Mouse (Mus musculus) erythroblast, embryonic 14.5 days (primary cell): Measurements from ENCODE around the gene Eva1b. TPM values are rescaled to one million over a fixed set of nuclear protein-coding genes. Genes with fewer than 3 reads are reported as not detected.

ENCODE experiments used
- H3K27me3 ChIP-seq: 2 replicates; pipeline ENCODE4 v1.6.1; 2012; ENCODE audit warnings: inconsistent platforms; ENCODE audit not compliant: control insufficient read depth
- H3K36me3 ChIP-seq: 2 replicates; pipeline ENCODE4 v1.6.1; 2012; ENCODE audit warnings: mild to moderate bottlenecking, inconsistent platforms; ENCODE audit not compliant: control insufficient read depth
- H3K4me1 ChIP-seq: 2 replicates; pipeline ENCODE4 v1.6.1; 2012; ENCODE audit warnings: inconsistent platforms; ENCODE audit not compliant: control insufficient read depth
- H3K4me3 ChIP-seq: replicated peaks from 2 replicates; pipeline ENCODE3; 2012; ENCODE audit warnings: moderate library complexity, mild to moderate bottlenecking, inconsistent platforms
- H3K9me3 ChIP-seq: 2 replicates; pipeline ENCODE4 v1.6.1; 2012; ENCODE audit warnings: low read length, inconsistent platforms, mixed read lengths; ENCODE audit not compliant: control insufficient read depth
- GATA1 ChIP-seq: IDR thresholded peaks from 2 replicates; pipeline ENCODE4 v1.6.1; 2012; ENCODE audit warnings: low read length, inconsistent platforms, mixed read lengths
- TAL1 ChIP-seq: IDR thresholded peaks from 3 replicates; pipeline ENCODE4 v1.6.1; 2012; ENCODE audit warnings: low read length, inconsistent platforms, mixed read lengths
- polyA plus RNA-seq: library from polyadenylated mRNA; stranded (reverse); fragments of >175 nt; gene quantifications from 2 replicates; pipeline ENCODE4 v1.2.3, GENCODE M21; 2012

The Eva1b gene
- polyA plus RNA-seq, 1 experiment = 0.22 TPM

DNA sequence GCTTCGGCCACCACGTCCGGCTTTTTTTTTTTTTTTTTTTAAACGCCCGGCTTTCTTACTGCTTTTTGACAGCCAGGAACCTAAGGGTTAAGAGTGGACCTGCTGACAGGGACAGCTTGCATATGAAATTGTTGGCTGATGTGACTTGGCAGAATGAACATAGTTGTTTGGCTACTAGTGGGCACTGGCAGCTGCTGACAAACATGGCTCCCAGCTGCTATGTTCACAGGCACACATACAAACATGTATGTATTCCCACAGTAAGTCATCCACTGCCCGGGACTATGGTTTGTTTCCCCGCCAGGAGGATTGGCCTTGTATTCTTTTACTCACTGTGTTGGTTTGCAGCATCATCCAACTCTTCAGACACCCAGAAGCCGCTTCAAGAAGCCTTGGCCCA lies 30.4 kb upstream of the Eva1b start:
- Histone ChIP-seq H3K9me3 (no peaks in the 10 kb centered on the region), H3K4me1 (peaks cover 8% of the 10 kb centered on the region), H3K36me3 (peaks cover 20% of the 10 kb centered on the region), H3K4me3 (no peak overlapping the region), H3K27me3 (no peaks in the 10 kb centered on the region)
- TF ChIP-seq TAL1 (no peak), GATA1 (no peak)

DNA sequence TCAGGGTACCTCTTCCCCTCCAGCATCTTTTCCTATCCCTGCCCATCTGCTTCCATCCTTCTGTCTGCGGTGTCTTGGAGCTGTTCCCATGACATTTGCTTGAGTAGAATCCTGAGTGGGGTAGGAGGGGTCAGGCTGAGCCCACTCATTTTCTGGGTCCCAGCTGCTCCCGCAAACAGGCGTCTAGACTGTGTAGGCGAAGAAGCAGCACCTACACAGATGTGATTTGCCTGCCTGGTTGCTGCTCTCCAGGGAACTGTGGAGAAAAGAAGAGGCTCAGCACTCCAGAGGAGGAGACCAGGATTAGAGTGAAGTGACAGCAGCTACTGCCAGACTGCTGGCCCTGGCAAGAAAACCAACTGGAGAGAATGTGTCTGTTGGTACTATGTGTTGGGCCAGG lies 28.9 kb upstream of the Eva1b start:
- Histone ChIP-seq H3K4me3 (no peak overlapping the region), H3K9me3 (no peaks in the 10 kb centered on the region), H3K27me3 (no peaks in the 10 kb centered on the region), H3K36me3 (peaks cover 23% of the 10 kb centered on the region), H3K4me1 (peaks cover 5% of the 10 kb centered on the region)
- TF ChIP-seq TAL1 = no peak

DNA sequence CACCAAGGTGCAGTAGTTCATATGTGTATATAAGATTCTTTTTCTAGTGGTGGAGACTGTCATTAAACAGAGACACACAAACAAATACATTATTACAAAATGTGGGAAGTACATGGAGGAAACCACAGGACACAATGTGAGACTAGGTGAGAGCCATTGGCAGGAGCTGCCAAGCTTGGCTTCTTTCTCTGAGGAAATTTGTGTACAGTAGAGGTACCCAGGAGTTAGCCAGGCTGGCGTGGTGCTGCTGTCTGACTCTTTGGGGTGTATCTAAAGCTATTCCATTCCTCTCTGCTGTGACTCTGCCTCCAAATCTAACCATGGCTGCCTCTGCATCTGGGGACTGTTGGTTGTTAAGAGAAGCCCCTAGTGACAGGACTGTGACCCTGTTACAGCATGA lies 28.5 kb upstream of the Eva1b start:
- Histone ChIP-seq H3K27me3 (no peaks in the 10 kb centered on the region), H3K36me3 (peaks cover 26% of the 10 kb centered on the region), H3K4me1 (peaks cover 2% of the 10 kb centered on the region; the same call in 1 of the 2 replicates), H3K9me3 (no peaks in the 10 kb centered on the region), H3K4me3 (no peak overlapping the region)
- no peak for TF ChIP-seq TAL1
- TF ChIP-seq GATA1 = no peak

DNA sequence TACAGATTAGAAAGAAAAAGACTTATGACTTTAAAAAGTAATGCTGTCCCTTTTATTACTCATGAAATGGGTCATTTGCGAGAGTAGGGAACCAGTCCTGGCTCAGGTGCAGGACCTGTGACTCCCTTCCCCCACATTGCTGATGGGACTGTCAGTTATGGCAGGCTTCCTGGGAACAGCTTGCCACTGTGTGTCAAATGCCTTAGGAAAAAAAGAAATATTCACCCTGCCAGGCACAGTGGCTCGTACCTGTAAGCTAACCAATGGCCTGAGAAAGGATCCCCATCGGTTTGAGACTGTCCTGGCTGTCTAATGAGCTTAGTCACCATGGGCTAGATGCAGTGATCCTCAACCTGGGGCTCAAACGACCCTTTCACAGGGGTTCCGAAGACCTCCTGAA lies 27.5 kb upstream of the Eva1b start:
- Histone ChIP-seq H3K36me3 (peaks cover 34% of the 10 kb centered on the region), H3K4me1 (no peaks in the 10 kb centered on the region; the same call in 1 of the 2 replicates), H3K27me3 (no peaks in the 10 kb centered on the region), H3K4me3 (no peak overlapping the region), H3K9me3 (no peaks in the 10 kb centered on the region)
- TF ChIP-seq TAL1 = no peak
- TF ChIP-seq GATA1 = no peak

DNA sequence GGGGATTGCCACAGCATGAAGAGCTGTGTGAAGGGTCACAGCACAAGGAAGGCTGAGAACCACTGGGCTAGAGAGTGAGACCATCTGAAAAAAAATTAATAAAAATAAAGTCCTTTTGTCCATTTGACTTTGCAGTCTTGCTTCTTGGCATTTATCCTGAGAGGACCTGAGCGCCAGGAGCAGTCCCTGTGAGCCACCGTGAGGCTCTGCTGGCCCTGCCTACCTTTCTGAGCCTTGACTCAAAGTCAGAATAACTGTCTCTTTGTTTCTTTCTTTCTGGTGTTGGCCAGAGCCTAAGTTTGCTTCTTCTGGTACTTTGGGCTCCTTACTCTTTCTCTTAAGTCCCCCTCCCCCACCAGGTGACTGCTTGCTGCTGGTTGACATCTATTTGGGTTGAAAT lies 27.0 kb upstream of the Eva1b start:
- no peaks in the 10 kb centered on the region for H3K27me3 ChIP-seq
- H3K9me3 ChIP-seq = no peaks in the 10 kb centered on the region
- no peak overlapping the region for H3K4me3 ChIP-seq
- TF ChIP-seq GATA1 = no peak
- TF ChIP-seq TAL1 = no peak
- H3K4me1 ChIP-seq = no peaks in the 10 kb centered on the region; the same call in 1 of the 2 replicates
- H3K36me3 ChIP-seq = peaks cover 38% of the 10 kb centered on the region

DNA sequence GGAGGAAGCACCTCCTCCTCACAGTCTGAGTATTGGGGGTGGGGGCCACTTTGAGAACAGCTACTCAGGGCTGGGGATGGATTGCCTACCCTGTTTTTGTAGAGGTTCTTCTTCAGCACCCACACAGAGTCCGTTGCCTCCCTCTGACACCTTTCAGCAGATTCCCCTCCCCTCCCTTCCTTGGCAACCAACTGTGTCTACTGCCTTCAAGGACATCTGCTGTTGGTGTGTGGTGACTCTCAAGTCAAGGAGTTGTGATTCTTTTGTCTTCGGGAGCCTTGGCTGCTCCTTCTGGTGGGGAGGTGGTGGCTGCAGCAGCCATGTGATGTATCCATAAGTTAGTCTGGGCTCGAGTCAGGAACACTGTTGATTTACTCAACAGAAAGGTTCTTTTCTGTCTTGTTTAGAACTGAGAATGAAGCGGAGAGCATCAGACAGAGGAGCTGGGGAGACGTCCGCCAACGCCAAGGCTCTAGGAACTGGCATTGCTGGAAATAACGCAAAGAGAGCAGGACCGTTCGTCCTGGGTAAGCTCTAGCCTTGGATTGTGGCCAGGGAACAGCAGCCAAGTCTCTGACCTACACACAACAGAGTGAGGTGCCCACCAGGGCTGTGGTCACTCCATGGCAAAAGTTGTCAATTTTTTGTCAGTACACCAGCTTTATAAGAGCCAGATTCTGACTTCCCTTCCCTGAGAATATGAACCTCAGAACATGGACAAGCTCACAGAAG lies 24.1 kb upstream of the Eva1b start:
- TF ChIP-seq TAL1 = no peak
- TF ChIP-seq GATA1 = no peak
- Histone ChIP-seq H3K4me3 (no peak overlapping the region), H3K9me3 (no peaks in the 10 kb centered on the region), H3K4me1 (no peaks in the 10 kb centered on the region), H3K27me3 (no peaks in the 10 kb centered on the region), H3K36me3 (peaks cover 49% of the 10 kb centered on the region)

DNA sequence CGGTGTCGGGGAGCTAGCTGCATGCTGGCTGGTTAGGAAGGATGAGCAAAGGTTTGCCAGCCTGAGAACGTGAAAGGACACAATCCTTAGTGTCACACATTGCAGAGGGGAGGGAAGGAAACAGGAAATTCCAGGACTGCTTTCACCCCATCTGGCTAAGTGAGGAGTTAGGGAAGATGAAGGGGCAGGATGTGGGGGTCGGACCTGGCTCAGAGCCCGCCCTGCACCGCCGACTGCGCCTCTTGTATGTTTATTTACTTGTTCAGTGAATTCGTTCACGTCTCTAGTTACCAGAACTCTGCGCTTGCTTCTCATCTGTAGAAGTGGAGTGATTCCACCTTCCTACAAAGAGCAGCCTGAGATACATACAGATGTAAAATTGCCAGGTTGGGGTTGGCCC lies 17.0 kb upstream of the Eva1b start:
- Histone ChIP-seq H3K27me3 (no peaks in the 10 kb centered on the region), H3K4me1 (no peaks in the 10 kb centered on the region), H3K36me3 (peaks cover 80% of the 10 kb centered on the region), H3K9me3 (no peaks in the 10 kb centered on the region), H3K4me3 (no peak overlapping the region)
- no peak for TF ChIP-seq TAL1
- no peak for TF ChIP-seq GATA1

DNA sequence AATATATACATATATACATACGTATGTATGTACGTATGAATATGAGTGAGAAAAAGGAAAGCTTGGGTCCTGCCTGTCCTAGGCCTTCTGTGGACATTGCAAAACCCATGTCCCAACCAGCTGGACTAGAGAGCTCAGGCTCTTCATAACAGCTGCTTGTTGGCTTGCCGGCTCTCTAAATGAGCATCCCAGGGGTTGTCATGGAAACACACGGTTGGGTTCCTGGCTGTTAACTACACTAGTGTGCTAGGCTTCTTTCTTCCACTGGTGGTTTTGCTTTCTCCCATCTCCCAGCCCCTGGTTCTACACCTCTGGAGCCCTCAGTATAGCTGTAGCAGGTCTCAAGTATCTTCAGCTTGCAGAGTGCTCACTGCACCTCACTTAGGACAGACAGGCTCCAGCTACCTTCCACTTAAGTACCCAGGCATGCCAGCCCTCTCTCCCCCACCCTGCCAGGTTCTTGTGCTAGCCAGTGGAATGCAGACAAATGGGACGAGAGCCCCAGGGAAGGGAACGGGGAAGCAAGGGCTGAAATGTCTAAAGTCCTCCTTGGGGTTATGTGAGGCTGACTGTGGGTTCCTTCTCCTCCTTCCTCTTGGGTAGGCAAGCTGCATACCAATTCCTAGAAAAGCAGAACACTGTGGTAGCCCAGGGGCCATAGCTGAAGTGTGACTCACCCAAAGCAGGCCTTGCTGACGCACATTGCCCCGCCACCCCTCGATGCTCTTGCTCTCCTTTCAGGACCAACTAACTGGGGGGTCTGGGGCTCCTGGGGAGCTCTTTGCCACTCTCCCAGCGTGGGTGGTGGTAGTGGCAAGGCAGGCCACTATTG lies 16.0 kb upstream of the Eva1b start:
- H3K4me1 ChIP-seq = no peaks in the 10 kb centered on the region
- H3K36me3 ChIP-seq = peaks cover 78% of the 10 kb centered on the region
- no peaks in the 10 kb centered on the region for H3K9me3 ChIP-seq
- no peak for TF ChIP-seq TAL1
- no peak for TF ChIP-seq GATA1
- no peak overlapping the region for H3K4me3 ChIP-seq
- H3K27me3 ChIP-seq = no peaks in the 10 kb centered on the region

DNA sequence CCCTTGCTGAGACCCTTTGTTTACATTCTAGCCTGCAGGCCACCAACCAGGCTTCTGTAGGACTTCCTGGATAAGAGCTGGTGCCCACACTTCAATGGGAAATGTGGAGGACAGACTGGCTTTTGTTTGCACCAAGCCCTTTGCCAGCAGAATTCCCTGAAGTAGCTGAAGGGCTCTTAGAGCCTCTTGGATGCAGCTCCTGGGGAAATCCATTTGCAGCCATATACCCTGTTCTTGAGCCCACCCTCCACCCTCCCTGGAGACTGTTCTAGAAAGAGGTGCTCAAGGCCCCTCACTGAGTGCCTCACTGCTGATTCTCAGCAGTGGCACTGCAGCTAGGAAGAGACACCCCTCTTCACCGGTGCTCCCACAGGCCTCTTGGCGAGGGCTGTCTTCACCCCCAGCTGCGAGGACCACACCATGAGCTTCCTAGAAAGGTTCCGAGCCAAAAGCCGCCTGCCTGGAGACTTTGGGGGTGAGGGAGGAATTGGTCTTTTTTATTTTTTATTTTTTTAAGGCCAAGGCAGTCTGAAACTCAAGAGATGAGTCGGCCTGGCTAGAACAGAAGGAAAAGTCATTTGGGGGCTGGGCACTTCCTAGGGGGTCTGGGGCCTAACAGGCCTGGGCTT lies 14.8 kb upstream of the Eva1b start:
- Histone ChIP-seq H3K36me3 (peaks cover 82% of the 10 kb centered on the region), H3K4me3 (no peak overlapping the region), H3K9me3 (no peaks in the 10 kb centered on the region), H3K27me3 (no peaks in the 10 kb centered on the region), H3K4me1 (no peaks in the 10 kb centered on the region)
- TF ChIP-seq GATA1 = no peak
- TF ChIP-seq TAL1 = no peak
